Mouse (Mus musculus): ENCODE measurements around the gene Efcab11. TPM values are rescaled to one million over a fixed set of nuclear protein-coding genes. Genes with fewer than 3 reads are reported as not detected.

Gene Efcab11
- polyA plus RNA-seq, 2 experiments from 2014 or later = 1.0 to 1.5 TPM

DNA sequence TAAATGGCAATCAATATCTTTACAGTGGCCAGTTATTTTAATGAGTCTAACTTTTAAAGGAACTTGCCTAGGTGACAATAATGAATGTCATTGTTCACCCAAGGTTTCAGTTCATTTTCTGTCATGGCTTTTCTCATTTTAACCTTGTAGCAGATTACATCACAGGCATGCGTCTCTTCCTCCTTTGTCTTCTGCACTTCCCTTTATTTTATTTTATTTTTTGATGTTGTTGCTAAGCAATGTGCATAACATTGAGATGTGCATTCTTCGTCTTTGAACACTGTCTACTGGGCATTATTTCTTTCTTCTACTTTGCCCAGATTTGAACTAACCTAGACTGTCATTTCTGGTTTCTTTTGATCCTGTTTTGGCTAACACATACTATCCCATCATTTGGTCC is 88.3 kb downstream of the Efcab11 start:
- ATAC-seq = peak; percentile 70

GRCm38 (mm10) chr12:99794792-99795620 is 89.2 kb downstream of the Efcab11 start:
- ATAC-seq = peak; percentile 76

DNA sequence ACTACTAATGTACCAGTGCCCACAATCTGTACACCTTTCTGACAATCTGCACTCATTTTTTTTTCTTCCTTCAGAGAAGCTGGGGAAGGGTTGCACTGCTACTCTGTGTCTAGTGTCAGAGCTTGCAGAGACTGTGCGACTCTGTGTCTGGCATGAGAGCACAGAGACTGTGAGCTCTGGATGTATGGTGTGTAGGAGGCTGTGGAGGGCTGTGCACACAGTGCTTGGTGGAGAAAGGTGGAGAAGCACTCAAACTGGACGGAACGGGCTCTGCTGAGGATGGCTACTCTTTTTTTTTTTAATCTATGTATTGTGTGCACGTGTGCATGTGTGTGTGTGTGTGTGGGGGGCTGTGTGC is 90.1 kb downstream of the Efcab11 start:
- ATAC-seq = no peak

DNA sequence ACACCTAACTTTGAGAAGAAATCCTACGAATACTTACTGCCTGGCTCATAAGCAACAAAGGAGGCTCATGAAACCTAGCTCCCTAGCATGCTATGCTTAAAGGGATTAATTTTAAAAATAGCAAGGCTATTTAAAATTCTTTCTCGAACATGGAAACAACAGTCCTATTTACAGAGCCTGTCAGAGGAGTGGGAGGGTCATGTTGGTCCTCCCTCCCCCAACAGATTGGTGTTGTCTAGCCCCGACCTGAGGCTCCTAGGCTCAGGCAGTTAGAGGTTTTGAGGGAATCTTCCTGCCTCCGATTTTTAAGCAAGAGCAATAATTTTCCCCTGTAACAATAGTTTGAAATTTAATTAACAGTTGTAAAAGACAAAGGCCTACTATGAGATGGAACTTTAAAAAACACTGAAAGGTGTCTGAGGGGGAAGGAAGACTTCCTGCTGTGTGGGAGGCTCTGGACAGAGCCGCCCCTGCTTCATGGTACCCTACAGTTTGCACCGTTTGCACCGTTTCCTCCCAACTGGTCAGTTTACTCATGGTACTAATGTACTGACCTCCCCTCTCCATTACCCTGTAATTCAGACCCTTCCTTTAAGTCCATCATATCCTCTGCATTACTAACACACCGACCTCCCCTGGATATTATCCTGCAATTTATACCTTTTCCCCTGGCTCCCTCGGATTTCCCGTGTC is 90.6 kb downstream of the Efcab11 start:
- no peak for ATAC-seq

DNA sequence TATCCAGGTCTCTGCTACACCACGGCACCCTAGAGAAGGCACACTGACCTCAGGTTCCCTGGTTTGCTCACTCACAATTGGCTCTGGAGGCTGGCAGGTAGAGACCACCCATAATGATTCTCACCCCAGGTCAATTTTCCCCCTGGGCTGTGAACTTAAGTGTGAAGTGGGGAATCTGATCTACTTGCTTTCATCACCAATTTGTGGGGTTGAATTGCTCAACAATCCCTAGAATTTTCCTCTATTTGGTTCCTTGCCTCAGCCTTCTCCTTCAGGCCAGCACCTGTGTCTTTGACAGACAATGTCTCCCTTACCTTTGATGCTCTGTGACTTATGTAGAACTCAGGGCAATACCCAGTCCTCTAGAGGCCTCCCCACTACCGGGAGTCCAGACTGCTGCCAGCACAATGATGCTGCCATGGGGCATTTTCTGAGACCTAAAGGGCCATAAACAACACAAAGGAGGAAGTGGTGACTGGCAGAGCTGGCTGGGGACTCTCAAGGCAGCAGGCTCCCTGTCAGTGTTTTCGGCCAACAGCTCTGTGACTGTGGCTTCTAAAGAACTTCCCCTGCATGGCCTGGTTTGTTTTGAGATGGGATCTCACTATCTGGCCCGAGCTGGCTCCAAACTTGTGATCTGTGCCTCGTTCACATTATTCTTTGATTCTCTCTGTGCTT is 94.8 kb downstream of the Efcab11 start:
- ATAC-seq = peak; percentile 61

GRCm38 (mm10) chr12:99781774-99782173 is 102.5 kb downstream of the Efcab11 start:
- ATAC-seq = no peak

- no peak for ATAC-seq
These were observed 103.8 kb downstream of the Efcab11 start for GRCm38 (mm10) chr12:99780396-99780795.

DNA sequence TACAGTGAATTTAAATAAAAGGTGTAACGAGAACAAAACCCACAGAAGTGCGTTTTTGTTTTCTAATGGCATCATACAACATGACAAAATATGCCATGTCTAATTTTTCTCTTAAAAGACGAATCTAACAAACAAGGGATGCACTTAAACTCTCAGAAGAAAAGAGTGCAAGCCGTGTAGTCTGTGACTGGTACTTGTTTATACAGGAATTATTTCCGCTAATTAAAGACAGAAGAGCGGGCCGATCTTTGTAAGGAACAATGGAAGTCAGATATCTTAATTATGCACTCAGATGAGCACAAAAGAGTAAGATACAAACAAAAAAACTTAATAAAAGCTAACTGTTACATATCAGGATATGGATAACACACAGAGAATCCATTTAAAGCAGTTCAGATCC is 104.3 kb downstream of the Efcab11 start:
- ATAC-seq = no peak

GRCm38 (mm10) chr12:99776497-99777139 is 107.6 kb downstream of the Efcab11 start:
- ATAC-seq = no peak

- no peak for ATAC-seq
These were observed 109.4 kb downstream of the Efcab11 start for GRCm38 (mm10) chr12:99774864-99775263.

DNA sequence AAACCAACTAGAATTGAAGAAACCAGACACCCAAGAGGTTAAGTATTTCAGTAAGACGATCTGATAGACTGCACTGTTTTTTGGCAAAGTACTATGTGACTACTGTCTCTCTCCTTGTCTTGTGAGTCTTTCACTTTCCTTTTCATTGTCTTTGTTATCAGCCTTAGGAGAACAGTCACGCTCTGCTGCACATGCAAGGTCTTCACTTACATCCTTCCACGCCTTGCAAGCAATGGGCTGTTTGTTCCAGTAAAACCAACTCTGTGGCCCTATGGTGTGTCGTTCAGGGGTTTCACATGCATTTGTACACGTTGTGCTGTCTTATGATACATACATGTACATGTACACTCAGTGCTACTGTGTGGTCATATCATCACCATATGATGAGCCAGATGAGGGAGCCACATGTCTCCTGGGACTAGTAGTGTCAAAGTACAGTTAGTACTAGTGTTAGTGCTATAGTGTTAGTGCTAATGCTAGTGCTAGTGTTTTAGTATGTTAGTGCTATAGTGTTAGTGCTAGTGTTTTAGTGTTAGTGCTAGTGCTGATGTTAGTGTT is 110.5 kb downstream of the Efcab11 start:
- peak; percentile 95 for ATAC-seq

GRCm38 (mm10) chr12:99771018-99771417 is 113.2 kb downstream of the Efcab11 start:
- no peak for ATAC-seq

- no peak for ATAC-seq
These were observed 114.6 kb downstream of the Efcab11 start for GRCm38 (mm10) chr12:99769626-99770025.

GRCm38 (mm10) chr12:99767691-99768090 is 116.5 kb downstream of the Efcab11 start:
- ATAC-seq = no peak

GRCm38 (mm10) chr12:99765979-99766378 is 118.3 kb downstream of the Efcab11 start:
- ATAC-seq = no peak

- no peak for ATAC-seq
These were observed 120.2 kb downstream of the Efcab11 start for GRCm38 (mm10) chr12:99764053-99764452.

GRCm38 (mm10) chr12:99757754-99758526 is 126.3 kb downstream of the Efcab11 start:
- peak; percentile 74 for ATAC-seq

- no peak for ATAC-seq
These were observed 127.1 kb downstream of the Efcab11 start for GRCm38 (mm10) chr12:99756914-99757687.

DNA sequence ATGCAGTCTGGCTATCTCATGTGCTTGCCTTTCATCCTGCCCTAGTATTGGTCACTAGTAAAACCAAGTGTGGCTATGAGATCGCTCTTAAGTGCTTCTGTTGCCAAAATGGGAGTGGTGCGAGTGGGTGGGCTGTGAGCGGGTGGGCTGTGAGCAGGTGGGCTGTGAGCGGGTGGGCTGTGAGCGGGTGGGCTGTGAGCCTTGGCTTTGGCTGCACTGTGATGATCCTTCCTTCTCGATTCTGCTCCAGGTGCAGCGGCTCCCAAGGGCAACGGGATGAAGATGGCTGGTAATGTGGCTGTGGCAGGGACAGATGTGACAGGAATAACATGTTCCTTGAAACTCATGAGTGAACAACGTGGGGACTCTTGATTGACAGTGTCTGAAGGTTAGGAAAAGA is 128.0 kb downstream of the Efcab11 start:
- ATAC-seq = no peak

- no peak for ATAC-seq
These were observed 131.3 kb downstream of the Efcab11 start for GRCm38 (mm10) chr12:99752986-99753385.

GRCm38 (mm10) chr12:99749391-99749790 is 134.8 kb downstream of the Efcab11 start:
- no peak for ATAC-seq
